Mouse (Mus musculus): ENCODE measurements around the gene Kmt2e. TPM values are rescaled to one million over a fixed set of nuclear protein-coding genes. Genes with fewer than 3 reads are reported as not detected.
"Not testable (repeated sequence)": the region's sequence is repeated elsewhere in the genome, so short reads cannot be mapped to it uniquely, and the experiment has no call there.

The Kmt2e gene
- total RNA-seq, 1 experiment from 2014 or later: 90.2 TPM

DNA sequence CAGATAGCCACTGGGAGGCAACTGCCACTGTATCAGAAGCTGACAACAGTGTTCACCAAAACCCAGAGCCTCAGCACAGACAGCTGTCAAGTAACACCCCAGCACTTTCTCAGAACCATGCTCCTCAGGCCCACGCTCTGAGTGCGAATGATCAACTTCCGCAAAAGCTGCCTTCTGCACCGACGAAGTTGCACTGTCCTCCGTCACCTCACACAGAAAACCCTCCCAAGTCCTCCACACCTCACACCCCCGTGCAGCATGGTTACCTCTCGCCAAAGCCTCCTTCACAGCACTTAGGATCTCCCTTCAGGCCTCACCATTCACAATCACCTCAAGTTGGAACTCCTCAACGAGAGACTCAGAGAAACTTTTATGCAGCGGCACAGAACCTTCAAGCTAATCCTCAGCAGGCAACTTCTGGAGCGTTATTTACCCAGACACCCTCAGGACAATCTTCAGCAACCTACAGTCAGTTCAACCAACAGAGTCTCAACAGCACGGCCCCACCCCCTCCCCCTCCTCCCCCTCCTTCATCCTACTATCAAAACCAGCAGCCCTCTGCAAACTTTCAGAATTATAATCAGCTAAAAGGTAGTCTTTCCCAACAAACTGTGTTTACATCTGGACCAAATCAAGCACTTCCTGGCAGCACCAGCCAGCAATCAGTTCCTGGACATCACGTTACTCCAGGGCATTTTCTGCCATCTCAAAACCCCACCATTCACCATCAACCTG, 67.5 kb downstream of the Kmt2e start:
- DNase-seq: no peak

DNA sequence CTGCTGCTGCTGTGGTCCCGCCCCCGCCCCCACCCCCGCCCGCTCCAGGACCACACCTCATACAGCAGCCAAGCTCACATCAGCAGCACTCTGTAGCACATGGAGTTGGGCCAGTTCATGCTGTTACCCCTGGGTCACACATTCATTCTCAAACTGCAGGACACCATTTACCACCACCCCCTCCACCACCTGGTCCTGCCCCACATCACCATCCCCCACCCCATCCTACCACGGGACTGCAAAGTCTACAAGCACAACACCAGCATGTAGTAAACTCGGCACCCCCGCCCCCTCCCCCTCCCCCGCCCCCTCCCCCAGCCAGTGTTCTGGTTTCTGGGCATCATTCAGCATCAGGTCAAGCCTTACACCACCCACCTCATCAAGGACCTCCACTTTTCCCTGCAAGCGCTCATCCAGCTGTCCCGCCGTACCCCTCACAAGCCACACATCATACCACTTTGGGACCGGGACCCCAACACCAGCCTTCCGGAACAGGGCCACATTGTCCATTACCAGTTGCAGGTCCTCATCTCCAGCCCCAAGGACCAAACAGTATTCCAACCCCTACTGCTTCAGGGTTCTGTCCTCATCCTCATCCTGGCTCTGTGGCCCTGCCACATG, 68.2 kb downstream of the Kmt2e start:
- DNase-seq: no peak

DNA sequence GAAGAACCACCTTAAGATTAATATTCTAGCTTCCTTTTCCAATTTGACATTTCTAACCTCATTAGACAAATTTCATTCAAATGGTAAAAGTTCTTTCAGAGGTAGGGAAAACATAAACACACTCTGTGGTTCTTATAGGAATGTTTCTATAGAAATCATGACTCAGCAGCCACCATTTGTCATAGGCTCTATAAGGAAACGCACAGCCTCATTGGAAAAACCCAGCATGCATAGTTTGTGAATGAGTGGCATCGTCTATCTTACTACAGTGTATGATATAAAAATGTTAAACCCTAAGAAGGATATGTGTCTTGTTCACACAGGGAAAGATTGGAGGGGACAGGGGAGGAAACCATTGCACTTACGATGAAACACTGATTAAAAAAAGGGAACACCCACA, 71.3 kb downstream of the Kmt2e start:
- DNase-seq: no peak

DNA sequence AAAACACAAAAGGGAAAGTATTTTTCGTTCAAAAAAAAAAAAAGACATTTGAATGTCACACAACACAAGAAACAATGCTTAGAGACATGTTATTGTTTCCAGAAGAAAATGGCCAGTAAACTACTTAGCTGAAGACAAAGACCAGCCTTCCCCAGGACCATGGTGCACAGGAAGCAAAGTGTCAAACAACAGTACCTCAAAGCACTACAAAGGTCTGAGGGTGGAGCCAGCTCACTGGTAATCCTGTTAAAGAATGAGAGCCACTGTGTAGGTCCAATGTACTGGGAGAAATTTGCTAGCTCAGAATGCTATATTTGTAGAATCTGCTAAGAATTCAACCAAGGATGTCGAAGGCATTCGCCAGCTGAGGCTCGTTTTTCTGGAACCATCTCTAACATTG, 73.0 kb downstream of the Kmt2e start:
- no peak for DNase-seq

DNA sequence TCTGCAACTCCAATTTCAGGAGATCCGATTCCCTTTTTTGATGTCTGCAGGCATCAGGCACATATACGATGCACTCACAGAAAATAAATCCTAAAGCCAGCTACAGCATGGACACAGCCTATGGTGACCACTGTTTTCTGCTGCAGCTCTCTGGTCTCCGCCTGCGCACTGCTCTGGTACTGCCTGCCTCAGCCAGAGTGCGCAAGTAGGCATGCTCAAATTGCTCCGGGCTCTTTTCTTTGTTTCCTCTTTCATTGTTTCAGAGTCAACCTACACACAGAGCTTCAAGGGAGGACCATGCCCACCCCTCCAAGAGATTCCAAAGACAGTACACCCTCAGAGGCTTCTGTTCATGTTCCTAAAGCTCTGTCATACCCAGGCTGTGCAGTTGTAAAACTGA, 74.4 kb downstream of the Kmt2e start:
- DNase-seq: no peak

DNA sequence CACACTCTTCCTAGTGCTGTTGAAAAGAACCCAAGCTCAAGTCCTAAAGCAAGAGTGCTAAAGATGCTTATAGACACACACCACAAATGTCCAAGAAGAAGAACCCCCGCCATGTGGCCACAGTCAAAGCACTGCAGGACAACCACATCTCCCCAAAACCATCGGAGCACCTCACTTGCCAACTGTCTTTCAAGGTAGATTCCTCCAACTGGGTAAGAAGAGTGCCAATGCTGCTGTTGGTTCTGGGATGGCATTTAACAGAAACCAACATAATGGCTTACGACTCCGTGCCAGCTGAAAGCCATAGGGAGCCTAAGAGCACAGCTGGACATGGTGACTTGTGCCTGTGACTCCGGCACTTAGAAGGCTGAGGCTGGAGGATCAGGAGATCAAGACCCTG, 77.2 kb downstream of the Kmt2e start:
- DNase-seq: no peak

DNA sequence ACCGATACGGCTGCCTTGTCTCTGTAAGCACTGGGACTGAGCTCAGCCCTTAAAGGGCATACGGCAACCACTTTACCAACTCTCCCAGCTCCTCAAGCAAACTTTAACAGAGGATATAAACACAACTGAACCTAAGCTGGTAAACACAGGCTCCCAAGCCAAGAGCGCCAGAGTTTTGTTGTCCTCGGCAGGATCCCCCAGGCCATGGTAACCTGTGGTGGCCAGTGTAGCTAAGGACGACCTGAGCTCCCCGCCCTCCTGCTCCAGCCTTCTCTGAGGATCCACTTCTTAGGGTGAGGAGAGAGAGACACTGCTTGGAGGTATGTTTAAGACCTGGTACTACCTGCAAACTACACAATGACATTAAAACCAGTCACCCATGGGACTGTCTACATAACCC, 78.3 kb downstream of the Kmt2e start:
- DNase-seq: no peak

DNA sequence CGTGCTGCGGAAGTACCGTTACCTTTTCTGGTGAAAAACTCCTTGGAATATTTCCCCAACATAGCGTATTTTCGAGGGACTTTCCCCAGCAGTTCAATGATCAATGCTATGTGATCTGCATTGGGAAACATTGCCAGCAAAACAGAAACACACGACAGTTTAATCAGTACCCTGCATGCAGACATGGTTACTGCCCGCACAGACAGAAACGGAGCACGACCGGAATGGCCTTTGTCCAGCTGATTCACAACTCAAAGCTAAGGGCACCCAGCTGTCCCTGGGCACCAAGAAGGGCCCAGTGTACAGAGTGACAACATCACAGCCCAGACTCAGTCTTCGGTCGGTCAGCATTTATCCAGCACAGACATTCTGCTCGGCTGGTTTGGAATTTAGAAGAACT, 79.2 kb downstream of the Kmt2e start:
- no peak for DNase-seq

DNA sequence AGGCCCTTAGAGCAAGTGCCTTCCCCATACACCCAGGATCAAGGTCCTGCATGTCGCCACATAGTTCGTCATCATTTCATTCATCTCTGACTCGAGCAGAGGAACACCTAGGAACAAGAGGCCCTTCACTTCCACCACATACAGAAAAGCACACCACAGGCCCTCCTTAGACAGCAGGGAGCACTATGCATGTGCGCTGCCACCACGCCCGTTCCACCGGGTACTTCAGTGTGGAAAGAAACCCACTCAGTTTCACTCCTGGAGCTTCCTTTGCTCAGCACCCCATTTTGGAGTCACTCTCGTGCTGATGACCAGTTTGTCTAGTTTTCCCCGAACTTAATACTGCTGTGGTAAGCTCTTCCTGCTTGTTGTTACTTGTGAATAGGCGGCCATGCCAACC, 80.8 kb downstream of the Kmt2e start:
- no peak for DNase-seq

DNA sequence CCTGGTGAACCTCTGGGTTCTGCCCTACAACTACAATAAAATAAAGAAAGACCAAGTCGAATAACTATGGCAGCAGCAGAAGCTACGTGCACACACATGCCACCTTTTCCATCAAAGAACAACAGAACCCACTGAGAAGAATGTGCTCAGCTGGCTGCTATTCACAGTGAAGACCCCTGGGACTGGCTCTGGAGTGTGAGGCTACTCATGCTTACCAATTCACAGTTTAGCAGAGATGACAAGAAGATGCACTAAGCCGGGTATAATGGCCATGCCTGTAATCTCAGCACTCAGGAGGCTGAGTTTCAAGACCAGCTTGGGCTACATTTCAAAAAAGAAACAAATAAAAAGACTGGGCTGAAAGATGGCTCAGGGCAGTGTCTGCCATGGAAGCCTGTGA, 82.7 kb downstream of the Kmt2e start:
- no peak for DNase-seq

DNA sequence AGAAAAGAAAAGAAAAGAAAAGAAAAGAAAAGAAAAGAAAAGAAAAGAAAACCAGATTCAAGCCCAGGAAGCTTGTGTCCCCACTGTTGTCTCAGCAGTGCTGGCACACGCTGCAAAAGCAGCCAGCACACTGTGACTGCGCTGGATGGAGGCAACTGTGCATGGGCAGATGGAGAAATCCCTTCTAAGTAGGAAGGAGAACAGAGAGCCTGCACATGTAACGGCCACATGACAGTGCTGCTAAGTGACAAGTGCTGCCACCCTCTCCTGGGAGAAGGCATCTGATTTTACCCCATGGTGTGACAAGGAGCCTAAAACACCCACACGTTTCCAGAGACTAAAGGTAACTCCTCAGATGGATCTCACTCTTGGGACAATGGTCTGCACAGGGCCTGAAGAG, 83.6 kb downstream of the Kmt2e start:
- no peak for DNase-seq

DNA sequence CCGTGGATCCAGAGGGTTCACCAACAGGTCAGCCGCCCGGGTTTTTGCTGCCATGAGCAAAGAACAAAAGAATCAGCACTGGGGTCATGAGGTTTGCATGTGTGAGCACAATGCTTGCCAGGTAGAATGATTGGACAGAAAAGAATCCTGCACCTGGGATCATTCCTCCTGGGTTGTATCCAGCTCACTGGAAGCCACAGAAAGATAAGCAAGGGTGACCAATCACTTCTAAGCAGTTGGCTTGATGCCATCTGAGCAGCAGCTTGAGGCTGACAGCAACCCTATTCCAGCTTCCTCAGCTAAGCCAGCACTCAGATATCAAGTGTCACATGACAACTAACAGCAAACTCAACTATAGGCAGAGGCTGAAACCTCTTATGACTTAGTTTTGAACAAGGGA, 84.4 kb downstream of the Kmt2e start:
- DNase-seq: no peak

DNA sequence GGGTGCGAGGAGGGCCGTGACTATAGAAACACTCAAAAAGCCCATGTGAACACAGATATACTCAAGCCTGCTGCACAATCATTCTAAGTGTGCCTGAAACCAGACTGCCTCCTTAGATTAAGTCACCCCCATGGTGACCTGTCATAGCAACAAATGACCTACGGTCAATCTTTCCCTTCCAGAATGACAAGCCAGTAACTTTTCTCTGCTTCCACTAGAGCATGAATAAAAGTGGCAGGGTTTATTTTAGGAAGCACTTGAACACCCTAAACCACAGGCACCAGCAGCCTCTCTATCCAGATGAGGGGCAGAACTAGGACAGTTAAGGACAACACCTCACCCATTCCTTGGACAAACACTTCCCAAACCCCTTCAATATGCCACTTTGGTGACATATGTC, 85.4 kb downstream of the Kmt2e start:
- DNase-seq: no peak

DNA sequence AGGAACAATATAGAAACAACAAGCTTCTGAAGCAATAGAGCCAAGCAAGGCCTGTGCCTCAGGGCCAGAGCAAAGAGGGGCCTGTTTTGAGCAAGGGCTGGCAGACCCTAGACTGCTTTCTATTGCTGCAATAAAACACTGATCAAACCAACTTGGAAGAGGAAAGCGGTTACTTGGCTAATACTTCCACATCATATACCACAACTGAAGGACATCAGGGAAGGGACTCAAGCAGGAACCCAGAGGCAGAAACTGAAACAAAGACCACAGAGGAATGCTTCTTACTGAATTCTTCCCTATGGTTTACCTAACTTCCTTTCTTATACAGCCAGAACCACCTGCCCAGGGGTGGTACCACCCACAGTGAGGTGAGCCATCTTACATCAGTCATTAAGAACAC, 87.4 kb downstream of the Kmt2e start:
- DNase-seq: no peak

DNA sequence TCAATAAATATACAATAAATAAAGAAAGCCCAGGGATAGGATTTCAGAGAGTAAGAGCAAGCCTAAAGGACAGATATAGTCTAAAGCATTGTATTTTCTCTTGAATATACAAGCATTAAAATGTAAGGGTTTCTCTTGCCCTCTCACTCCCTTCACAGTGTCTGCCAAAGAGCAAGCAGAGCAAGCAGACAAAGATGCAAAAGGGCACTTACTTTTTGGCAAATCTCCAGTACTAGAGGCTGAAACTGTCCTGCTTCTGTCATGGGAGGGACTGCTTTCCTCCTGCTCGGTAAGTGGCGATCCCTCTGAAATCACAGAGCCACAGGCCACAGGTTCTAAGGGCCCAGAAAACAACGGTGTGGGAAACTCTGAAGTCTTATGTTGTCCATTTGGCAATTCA, 89.7 kb downstream of the Kmt2e start:
- DNase-seq: no peak

DNA sequence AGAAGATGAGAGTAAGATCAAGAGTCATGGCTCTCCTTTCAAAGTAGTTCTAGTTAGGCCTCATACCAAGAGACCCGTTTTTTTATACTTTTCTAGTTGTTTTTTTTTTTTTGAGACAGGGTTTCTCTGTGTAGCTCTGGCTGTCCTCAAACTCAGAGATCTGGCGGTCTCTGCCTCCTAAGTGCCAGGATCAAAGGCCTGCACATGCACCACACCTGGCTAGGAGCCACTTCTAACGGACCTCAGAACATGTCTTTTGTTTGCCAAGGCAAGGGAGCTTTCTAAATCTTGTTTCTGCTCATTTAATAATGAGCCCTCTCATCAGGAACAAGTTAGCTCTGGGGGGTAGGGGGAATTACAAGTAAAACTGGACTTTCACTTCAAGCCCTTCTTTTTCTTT, 90.4 kb downstream of the Kmt2e start:
- DNase-seq: no peak

DNA sequence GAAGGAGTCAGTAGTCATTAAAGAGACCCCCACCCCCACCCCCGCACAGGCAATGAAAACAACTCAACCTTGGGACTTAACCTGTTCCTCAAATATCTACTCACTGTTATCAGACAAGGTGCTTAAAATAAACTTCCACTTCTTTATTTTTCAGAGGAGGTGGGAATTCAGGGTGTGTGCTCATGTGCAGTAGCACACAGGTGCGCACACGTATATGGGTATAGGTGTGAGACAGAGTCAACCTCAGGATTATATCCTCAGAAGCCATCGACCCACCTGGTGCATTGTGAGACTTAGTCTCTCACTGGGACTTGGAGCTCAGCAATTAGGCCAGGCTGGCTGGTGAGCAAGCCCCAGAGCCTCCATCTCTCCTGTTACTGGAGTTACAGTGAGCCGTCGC, 96.9 kb downstream of the Kmt2e start:
- no peak for DNase-seq

DNA sequence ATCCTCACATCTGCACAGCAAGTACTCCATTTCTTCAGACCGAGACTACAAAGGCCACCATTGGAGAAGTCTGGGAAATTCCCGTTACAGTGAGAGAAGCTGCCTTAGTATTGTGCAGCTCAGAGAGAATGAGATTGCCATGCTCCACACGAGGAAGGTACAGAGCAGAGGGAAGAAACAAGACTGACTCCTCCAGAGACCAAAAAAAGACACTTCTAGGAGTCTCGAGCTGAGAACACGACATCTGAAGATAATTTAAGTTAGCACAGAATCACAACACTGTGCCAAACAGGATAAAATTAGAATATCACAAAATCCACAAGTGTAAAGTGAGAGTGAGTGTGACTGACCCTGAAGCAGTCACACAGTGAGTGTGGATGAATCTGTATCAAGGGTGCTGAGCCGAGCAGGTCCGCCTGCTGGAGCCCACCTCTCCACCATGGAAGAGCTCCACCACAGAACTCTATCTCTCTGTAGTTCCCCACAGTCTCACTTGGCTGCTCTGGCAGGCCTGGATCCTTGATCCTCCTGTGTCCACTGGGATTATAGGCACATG, 97.4 kb downstream of the Kmt2e start:
- no peak for DNase-seq

DNA sequence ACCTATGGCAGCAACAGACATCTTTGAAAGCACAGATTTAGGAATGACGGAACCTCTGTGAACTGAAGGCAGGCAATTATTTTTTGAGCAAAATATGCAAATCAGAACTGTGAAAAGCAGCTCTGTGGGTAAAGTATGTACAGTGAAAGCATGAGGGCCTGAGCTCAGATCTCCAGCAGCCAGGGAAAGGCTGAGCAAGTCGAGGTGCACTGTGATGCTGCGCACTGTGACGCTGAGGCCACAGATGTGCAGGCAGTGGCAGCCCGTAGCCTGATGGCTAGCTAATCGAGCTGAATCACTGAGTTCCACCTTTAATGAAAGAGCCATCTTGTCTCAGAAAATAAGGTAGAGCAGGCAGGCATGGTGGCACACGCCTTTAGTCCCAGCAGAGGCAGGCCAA, 101.5 kb downstream of the Kmt2e start:
- no peak for DNase-seq

DNA sequence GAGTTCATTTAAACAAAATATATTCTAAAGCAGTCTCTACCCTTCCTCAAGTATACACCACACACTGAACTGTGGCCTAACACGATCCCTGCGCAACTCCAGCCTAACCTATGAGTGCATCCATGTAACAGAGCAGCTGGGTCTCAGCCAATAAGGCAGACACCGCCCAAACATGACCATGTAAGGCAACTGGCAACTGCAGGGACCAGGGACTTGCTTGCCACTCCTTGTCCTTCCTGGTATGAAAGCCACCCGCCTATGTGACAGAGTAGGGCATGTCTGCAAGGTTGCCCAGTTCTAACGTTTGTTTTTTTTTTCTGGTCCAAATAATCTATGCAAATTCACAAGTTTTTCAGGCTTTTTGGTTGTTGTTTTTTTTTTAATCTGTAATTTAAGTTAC, 117.4 kb downstream of the Kmt2e start:
- DNase-seq: no peak

DNA sequence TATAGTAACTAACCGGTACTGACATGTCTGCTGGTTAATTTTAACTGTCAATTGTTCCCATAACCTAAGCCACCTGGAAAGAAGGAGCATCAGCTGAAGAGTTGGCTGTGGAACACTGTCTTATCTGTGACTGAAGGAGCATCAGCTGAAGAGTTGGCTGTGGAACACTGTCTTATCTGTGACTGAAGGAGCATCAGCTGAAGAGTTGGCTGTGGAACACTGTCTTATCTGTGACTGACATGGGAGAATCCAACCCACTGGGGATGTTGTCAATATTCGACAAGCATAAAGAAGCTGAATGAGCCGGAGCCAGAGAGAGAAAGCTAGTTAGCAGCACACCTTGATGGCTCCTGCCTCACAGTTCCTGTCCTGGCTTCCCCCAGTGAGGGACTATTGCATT, 119.1 kb downstream of the Kmt2e start:
- DNase-seq: not testable (repeated sequence)

Data from adrenal gland, postnatal 25 days (tissue).